Mouse (Mus musculus) adrenal gland, adult 8-10 months (tissue): ENCODE results near the gene Sdc1. TPM values are rescaled to one million over a fixed set of nuclear protein-coding genes. Genes with fewer than 3 reads are reported as not detected.

Experiments
- DNase-seq: peaks from one replicate; pipeline ENCODE4 v3.0.0; 2022
- total RNA-seq, 4 experiments: library from RNA; stranded (reverse); gene quantifications; 2 replicates each; pipeline ENCODE4 v1.2.4; 2022

Gene Sdc1
- total RNA-seq = 10 to 100 TPM in 2 of 4 experiments, 1 to 10 TPM in 2; 7.4 to 21.2 (median 10.8) TPM

GRCm38 (mm10) chr12:8770946-8771843, at the start of gene Sdc1:
Sdc1 (plus strand) TSS chr12:8771323.
- DNase-seq = peak; percentile 49

DNA sequence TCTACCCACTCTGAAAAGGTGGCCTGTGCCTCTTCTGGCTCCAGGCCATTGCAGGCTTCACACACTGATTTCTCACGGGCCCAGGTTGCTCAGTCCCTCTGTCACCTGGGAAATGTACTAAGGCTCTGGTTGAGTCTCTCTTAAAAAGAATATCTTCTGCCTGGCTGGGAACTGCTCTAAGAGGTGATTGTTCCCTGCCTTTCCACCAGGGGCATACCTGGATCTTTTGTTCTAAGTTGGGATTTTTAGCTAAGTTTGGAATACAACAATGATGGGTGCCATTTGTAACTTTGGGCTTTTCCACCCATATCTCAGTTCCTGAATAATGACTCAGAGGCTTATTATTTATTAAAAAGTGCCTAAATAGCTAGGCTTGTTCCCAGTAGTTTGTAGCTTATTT, 44.2 kb upstream of the Sdc1 start:
- no peak for DNase-seq

- DNase-seq = no peak
Observed at GRCm38 (mm10) chr12:8728739-8729138, 42.4 kb upstream of the Sdc1 start.

DNA sequence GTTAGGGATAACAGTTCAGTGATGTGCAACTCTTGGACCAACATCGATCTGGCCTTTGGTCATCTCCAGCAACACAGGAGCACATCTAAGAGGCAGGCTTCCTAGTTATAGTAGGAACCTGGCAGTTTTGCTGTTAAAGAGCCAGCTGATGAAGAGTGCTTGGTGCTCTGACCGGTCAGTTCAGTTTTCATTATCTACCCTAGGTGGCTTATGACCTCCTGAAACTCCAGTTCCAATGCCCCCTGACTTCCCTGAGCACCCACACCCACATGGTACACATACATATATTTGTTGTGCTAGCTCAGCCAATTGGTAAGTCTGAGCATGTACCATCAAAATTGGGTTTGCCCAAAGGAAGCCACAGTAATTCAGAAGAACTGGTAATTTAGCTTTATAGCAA, 17.5 kb upstream of the Sdc1 start:
- no peak for DNase-seq

- DNase-seq = no peak
Observed at GRCm38 (mm10) chr12:8754116-8754515, 17.0 kb upstream of the Sdc1 start.

DNA sequence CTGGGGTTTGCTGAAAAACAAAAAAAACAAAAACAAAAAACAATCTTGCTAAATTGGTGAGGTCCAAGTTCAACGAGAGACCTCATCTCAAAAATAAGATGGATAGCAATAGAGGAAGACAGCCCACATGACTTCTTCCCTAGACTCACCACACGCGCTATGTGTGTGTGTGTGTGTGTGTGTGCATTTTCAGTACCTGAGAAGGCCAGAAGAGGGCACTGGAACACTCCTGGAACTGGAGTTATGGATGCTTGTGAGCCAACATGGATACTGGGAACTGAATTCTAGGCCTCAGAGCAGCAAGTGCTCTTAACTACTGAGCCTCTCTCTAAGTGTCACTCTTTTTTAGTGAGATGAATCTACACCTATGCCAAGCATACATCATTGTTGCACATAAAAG, 13.1 kb upstream of the Sdc1 start:
- DNase-seq = no peak

- DNase-seq = no peak
Observed at GRCm38 (mm10) chr12:8759115-8759514, 12.0 kb upstream of the Sdc1 start.

GRCm38 (mm10) chr12:8759779-8760178, 11.3 kb upstream of the Sdc1 start:
- DNase-seq = no peak

DNA sequence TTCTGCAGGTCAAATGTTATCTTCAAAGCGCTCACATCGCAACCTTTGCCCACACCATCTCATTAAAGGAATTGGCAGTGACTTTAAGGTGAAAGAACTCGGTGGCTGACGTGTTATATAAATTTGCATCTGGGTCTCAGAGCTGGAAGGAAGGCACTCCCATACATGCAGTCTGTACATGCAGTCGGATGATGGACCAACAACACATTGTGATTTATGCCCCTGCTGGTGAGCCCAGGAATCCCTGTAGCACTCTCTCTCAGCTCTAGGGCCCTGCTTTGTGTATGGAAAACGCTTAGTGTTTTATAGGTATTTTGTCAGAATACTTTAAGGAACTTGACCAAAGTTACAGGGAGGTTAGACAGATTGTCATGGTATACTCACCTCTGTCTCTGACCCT, 10.6 kb upstream of the Sdc1 start:
- DNase-seq = no peak

DNA sequence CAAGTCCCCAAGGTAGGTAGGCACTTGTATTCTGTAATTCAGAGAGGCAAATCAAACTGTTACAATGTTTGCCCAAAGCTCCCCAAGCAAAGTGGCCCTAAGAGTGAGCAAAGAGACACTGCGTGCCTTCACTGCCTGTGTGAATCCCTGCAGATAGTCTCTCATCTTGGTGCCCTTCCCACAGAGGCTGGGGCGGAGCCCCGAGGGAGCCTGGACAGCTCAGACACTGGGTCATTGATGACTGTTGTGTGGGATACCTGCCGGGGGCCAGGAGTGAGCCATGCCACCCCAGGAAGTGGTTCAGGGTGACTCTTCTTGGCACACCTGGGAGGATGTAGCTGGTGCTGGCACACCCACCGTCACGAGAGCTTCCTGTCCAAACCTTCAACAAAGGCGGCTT, 10.1 kb upstream of the Sdc1 start:
- DNase-seq = no peak

DNA sequence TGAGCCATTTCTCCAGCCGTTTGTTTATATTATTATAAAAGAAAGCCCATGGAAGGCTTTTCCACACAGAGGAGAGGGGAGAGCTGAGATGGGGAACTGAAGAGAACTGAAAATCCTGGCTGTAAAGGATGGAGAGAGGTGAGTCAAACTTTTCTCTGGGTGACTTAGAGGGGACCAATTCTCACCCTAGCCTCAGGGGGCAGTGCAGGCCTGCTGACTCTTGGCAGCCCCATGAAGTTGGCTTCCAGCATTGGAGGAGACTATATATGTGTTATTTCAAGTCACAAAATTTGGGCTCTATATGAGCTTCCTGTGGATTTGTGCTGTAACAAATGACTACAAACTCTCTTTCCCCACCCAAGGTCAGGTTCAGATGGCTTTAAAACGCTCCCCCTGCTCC, 8.5 kb upstream of the Sdc1 start:
- DNase-seq = no peak

DNA sequence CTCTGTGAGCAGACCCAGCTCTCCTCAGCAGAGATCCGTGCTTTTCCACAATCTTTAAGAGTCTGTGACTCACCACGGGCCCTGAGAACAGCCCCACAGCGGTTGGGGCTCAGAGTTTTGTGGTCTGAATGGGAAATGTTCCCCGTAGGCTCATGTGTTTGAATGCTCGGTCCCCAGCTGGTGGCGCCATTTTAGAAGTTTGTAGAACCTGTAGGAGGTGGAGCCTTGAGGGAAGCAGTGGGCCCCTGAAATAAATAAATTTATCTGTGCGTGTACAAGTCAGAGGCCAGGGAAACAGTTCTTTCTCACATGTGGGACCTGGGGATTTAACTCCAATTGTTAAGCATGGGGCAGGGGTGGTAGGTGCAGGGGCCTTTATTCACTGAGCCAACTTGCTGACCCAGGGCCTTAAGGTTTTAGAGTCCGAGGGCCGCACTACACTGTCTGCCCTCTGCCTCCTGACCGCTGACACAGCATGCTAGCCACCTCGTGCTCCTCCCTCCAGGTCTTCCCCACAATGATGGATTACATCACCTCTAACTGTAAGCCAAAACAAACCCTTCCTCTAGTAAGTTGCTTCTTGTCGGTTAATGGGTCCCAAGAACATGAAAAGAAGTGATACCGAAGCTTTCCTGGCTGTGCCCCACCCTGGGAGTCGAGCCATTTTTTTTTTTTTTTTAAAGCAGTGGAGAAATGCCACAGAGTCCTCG, 6.7 kb upstream of the Sdc1 start:
- no peak for DNase-seq

- DNase-seq = no peak
Observed at GRCm38 (mm10) chr12:8771844-8772380, 789 bp downstream of the Sdc1 start.

- DNase-seq = peak; percentile 19
Observed at GRCm38 (mm10) chr12:8772451-8773143, 1.5 kb downstream of the Sdc1 start.

GRCm38 (mm10) chr12:8773336-8773735, 2.2 kb downstream of the Sdc1 start:
- no peak for DNase-seq

GRCm38 (mm10) chr12:8774183-8774582, 3.1 kb downstream of the Sdc1 start:
- no peak for DNase-seq

DNA sequence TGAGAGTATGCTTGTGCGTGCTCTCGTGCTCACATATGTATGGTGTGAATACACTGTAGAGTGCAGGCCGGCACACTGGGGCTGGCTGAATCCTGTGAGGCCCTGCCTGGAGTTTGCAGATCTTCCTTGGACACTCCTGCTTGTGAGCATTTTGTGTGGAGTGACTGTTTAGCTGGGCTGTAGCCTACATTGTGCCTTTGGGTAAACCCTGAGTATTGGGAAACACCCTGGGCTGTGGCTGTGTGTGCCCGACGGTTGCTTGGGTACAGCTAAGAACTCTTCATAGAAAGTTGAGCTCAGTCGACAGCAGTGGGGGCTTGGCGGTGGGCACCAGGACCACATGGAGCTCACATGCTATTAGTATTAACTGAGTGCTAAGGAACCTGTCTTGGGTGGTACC, 5.1 kb downstream of the Sdc1 start:
- no peak for DNase-seq

DNA sequence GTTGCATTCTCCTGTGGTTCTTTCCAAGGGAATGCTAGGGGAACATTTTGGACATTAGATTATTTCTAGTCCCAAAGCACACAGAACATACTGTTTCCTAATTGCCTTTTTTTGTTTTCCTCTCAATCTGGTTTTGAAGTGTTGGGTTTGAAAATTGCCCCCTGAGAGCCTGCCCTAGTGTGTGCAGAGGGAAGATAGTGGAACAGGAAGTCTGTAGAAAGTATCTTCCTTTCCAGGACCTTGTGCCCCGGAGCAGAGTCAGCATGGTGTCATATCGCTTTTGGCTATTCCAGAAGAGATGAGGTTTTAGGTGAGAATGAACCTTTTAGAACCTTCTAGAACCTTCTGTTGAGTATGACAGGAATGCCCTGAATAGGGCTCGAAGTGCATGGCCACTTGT, 5.6 kb downstream of the Sdc1 start:
- no peak for DNase-seq

DNA sequence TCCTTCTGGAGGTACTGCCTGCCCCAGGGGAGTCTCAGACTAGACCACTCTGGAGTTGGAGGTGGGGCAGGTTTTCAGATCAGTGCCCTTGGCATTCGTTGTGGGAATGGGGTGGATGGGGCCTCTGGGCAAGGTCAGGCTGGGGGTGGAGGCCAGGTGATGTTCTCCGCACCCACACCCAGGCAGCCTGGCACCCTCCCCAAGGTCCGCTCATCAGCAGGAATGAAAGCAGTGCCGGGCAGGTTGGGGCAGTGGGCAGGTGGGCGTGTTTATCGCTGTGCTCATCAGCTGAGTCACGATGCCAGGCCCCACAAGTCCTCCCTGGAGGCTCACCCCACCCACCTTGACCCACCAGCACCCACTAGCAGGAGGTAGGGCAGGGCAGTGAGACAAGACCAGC, 7.0 kb downstream of the Sdc1 start:
- DNase-seq = no peak

DNA sequence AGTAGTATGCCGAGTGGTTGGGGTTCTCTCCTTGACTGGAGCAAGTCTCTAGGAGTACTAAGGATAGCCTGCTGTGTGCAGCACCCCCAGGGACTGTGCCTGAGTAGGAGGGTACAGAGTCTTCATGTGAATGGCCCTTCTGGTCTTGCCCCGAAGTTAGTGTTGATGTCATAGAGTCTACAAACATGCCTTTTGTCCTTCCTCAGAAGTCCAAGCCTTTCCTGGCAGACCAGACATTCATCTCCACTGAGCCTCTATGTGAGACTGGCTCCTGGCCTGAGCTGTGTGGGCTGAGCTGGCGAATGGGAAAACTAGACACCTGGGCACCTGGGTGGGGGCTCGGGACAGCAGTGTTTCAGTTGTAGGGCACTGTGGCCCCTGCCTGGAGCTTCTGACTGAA, 8.7 kb downstream of the Sdc1 start:
- DNase-seq = no peak

GRCm38 (mm10) chr12:8781121-8781520, 10.0 kb downstream of the Sdc1 start:
- no peak for DNase-seq

DNA sequence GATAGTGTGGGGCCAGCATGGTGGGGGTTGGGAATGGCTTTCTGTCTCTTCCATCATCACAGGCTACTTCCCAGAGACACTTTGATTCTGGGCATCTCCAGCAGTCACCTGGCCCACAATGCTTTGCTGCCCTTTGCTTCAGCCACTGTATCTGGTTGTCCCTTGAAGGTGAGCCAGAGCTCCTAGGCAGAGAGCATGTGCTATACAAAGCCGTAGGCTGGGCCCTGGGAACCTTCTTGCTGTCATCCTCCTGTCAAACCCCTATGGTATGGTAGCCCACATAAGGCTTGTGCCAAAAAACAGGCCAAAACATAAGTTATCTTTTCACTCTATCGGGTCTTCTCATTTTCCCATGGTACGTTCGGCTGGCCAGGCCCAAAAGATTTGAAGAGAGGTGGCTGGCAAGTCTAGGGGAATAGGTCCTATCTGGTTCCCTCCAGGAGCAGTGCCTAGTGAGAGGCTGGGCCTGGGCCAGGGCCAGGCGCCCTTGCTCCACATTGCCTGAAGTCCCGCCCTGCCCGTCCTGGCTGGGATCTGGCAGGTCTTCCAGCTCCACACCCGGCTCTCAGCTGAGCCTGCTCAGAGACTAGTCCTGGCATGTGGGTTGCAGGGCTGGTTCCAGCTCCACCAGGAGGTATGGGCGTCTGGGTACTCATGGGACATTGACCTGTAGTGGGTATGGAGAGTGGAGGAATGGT, 10.7 kb downstream of the Sdc1 start:
- peak; percentile 58 for DNase-seq
